Mouse (Mus musculus) gastrocnemius, postnatal 4 days (tissue): Measurements from ENCODE around the gene Naa15. TPM values are rescaled to one million over a fixed set of nuclear protein-coding genes. Genes with fewer than 3 reads are reported as not detected.

Experiments used
- DNase-seq, 2 experiments: peaks; one replicate each; pipeline ENCODE4 v3.0.0; 2021 to 2022; ENCODE audit warnings: low spot score in 2 of 2, mixed read lengths in 2 of 2
- long read RNA-seq, 2 experiments: library from polyadenylated mRNA; stranded (forward); transcript quantifications; one replicate each; pipeline ENCODE4 v2.0.0; 2021
- total RNA-seq, 2 experiments: library from RNA; stranded (reverse); gene quantifications; 2 replicates each; pipeline ENCODE4 v1.2.3; 2021

Gene Naa15
- total RNA-seq, result 10 to 100 TPM; 48.3 to 52.7 TPM
- long read RNA-seq, experiment 1, full-length matches to known transcripts, result 24 of 31 reads
- long read RNA-seq, experiment 1, partial matches to known transcripts, result 2 of 31 reads
- long read RNA-seq, experiment 1, other reads (novel, unspliced or antisense), result 5 of 31 reads
- long read RNA-seq, experiment 2, full-length matches to known transcripts, result 21 of 33 reads
- long read RNA-seq, experiment 2, partial matches to known transcripts, result 4 of 33 reads
- long read RNA-seq, experiment 2, other reads (novel, unspliced or antisense), result 8 of 33 reads

DNA sequence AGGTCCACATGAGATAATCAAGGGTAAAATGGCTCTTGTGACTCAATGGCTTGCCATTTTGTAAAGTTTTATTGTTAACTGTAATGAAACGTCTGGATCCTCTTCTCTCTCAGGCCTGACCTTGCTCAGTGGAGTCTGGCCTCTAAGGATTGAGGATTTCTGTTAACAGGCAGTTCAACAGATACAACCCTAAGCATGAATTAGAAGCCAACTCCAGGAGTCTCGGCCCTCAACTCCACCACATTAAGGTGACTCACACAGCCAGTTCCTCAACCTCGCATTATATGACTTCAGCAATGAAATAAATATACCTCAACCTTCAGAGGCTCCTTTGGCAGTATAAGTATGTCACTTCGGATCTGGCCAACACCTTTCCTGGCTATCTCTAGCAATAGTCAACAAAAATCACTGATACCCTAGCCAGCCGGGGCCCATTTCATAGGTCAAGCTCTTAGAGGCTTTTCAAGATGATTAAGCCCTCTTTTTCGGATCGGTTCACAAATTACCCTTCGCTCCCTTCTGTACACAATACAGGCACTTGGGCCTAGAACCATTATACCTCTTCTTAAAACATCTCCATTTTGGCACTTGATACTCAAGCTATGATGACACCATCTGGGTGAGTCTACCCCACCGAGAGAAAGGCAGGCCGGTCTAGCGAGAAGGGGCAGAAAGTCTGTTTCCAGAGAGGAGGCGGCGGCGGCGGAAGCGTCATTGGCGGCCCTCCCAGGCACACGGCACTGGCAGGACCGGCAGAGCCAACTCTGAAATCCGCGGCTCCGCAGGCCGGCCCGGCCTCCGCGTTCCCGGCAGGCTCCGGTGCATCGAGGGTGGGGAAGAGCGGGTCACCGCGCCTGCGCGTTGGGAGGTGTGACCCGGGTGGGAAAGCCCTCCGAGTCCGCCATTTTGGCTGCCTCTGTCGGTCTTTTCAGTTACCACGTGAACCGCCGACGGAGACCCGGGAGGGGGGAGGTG is at the start of gene Naa15:
Gene Naa15 (plus strand): TSS at position 51 of the 975 bp plus-strand sequence.
- DNase-seq, result peak; percentile 93 to 96

DNA sequence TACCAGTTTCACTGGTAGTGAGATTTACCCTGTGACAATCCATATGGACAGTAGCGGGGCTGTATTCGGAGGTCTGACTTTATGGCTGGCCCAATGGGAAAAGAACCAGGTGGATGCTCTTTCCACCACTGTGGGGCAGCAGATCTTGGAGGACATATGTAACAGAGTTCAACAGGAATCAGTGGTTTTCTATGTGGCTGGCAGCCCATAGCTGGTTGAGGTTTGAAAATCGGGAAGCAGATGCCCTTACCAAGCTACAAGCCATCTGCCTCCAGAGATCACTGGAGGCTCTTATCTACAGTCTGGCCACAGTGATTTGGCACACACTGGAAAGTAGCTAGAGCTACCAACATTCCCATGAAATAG is 49.4 kb upstream of the Naa15 start:
- no peak for DNase-seq

DNA sequence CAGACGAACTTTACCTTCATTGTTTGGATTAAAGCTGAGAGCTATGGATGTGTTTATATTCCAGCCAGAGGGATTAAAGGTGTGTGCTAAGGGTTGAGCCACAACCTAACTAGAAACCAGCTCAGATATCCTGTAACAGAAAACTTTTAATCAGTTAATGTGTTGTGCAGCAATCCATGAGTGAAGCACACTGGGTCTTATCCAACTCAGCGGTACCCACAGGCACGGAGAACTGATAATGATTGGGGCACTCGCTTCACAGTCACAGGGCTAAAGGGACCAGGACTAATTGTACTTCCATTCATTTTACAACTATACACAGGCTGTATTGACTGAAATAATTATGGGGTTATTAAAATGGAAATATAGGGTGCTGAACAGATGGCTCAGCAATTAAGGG is 48.0 kb upstream of the Naa15 start:
- DNase-seq, result no peak

DNA sequence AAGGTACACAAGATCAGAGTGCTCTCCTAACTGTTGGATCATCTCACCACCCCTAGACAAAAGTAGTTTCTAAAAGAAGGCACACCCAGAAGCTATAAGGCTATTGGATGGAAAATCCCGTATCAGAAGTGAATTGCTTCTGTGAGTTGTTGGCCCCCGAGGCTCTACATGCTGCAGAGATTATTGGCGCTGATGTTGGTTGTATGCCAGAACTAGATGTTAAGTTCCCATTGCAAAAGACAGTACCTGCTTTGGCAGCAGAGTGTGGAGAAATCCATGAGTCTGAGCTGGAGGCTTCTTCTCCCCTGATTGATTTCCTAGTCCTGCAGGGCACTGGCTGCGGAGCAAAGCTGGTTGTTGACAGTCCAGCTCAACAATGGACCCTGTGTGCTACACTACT is 46.9 kb upstream of the Naa15 start:
- no peak for DNase-seq

DNA sequence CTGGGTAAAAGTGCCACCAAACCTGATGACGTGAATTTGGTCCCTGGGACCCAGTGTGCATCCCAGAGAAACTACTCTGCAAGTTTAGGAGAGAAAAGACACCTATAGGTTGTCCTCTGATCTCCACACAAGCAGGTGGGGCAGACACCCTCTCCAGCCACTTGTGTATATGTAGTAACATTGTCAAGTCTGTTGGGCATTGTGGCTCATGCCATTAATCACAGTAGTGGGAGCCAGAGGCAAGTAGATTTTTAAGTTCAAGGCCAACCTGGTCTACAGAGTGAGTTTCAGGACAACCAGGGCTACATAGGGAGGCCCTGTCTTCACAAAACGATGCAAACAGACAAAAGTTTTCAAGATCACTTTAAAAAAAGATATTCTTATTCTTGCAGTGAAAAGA is 43.1 kb upstream of the Naa15 start:
- DNase-seq, result no peak

DNA sequence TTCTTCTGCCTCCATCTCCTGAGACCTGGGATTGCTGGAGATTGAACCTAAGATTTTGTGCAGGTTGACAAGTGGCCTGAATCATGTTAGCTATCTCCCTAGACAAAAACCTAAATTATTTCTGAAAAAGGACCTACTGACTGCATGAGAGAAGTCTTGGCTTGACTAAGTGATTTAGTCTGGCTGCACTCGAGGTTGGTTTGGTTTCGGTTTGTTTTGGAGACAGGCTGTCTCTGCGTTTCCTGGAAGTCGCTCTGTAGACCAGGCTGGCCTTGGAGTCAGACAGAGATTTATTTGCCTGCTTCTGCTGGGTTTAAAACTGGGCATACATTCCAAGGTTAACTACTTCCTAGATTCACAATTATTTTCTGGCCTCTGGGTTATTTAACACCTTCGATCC is 42.1 kb upstream of the Naa15 start:
- no peak for DNase-seq

DNA sequence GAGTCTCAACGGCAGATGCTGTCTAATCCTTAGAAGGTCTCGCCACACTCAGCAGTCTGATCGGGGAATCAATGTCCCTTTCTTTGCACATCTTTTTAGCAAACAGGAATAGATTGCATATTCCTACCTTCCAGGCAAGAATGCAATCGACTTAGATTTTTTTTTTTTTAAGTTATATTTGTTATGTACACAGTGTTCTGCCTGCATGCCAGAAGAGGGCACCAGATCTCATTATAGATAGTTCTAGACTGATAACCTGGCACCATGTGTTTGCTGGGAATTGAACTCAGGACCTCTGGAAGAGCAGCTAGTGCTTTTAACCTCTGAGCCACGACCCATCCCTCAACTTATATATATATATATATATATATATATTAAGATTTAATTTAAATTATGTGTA is 41.4 kb upstream of the Naa15 start:
- no peak for DNase-seq

DNA sequence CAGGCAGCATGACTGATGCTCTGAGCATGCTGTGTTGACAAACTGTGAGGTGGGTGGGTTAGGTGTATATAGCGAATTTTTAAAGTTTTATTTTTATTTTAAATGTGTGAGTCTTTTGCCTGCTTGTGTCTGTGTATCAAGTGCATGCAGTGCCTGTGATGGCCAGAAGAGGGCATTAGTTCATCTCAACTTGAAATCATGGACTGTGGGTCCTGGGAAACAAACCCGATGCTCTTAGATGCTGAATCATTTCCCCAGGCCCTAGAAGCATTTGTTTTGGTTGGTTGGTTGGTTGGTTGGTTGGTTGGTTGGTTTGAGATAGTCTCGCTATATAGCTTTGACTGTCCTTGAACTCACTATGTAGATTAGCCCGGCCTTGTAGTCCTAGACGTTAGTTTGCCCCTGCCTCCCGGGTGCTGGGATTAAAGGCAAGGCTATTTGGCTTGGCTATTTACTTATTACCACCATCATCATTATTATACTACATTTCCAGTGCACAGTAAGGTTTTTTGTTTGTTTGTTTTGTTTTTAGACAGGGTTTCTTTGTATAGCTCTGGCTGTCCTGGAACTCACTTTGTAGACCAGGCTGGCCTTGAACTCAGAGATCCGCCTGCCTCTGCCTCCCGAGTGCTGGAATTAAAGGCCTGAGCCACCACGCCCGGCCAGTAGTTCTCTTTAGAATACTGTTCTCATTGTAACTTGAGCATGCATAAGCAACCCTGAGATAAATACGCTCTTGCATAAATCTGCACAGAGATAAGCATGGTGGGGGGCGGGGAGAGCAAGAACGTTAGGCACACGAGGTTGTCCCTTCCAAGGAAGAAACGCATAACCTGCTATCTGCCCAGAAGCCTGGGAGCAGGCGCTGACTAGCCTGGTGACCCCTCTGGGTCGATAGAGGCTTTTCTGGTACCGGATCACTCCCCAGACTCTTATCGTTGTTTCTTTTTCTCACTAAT is 39.4 kb upstream of the Naa15 start:
- peak in 1 of 2 experiments; percentile 61 for DNase-seq

DNA sequence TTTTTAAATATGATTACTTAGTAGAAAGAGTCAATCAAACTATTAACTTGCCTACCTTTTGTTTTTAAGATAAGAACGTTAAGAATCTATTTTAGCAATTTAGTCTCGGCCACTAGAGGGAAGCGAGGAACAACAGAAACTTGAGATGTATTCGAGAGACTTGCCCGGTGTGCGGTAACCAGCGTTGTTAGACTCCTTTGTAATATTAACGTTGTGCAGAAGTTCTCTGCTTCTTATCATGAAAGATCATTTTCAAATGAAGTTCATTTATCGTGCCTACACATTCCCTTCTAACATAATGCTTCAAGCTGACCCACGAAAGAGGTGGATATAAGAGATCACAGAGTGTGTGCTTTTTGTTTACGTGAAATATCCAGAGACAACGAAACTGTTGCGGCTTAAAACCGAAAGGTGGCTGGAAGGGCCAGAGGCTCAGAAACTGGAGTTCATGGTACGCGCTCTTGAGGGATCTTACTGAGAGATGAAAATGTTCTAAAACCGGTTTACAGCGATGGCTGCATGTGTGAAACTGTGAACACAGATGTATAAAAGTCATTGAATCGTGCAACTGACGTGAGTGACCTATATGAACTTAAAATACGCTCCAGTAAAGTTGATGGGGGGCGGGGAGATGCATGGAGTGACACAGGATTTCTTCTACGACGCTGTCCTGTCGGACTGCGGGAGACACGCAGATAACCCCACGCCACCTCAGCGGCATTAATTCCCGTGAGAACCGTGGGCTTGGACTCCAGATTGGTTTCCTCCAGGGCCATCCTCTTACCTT is 36.9 kb upstream of the Naa15 start:
- no peak for DNase-seq

DNA sequence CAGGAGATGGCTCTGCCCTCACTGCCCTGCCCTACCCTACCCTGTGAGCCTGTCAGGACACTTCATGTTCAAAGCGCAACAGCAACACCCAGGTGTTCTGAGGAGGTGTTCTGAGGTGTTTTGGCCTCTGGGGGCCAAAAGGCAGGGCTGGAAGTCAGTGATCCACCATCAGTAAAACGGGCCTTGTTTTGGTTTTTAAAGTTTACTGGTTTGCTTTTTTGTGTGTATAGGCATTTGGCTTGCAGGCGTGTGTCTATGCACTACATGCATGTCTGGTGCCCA is 36.3 kb upstream of the Naa15 start:
- no peak for DNase-seq

DNA sequence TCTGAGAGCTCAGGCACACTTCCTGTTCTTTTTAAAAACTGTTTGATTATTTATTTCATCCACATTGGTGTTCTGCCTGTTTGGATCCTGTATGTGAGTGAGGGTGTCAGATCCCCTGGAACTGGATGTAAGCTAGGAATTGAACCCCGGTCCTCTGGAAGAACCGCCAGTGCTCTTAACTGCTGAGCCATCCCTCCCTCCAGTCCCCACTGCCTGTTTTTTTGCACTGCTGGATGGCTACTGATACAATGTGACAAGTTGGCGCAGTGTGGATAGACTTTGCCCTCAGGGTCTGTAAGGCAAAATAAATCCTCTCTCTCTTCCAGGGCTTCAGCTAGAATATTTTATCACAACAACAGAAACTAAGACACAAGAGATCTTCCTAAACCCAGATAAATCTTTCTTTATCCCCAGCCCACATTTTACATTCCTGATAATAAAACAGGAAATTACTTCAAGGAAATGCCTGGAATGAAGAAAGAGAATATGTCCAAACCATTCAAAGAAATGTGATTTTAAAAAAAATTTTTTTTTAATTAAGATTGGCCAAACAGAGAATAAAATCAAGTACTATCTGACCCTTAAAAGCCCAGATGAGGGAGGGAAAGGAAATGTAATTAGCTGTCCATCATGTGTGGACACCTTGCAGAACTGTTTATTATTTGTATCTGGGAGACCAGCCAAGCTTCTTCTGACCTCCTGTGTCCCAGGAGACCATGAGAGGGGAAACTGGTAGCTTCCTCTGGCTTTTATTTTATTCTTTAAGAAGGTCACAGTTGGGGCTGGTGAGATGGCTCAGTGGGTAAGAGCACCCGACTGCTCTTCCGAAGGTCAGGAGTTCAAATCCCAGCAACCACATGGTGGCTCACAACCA is 34.9 kb upstream of the Naa15 start:
- no peak for DNase-seq

DNA sequence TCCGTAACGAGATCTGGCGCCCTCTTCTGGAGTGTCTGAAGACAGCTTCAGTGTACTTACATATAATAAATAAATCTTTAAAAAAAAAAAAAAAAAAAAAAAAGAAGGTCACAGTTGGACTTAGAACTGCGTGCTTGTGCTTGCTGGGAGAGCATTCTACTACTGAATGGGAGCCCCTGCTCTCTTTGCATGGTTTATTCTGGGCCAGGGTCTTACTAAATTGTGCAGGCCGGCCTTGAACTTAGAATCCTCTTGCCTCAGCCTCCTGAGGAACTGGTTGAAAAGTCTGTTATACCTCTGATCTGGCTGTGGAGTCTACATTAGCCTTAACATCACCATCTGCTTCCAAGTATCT is 34.3 kb upstream of the Naa15 start:
- no peak for DNase-seq

DNA sequence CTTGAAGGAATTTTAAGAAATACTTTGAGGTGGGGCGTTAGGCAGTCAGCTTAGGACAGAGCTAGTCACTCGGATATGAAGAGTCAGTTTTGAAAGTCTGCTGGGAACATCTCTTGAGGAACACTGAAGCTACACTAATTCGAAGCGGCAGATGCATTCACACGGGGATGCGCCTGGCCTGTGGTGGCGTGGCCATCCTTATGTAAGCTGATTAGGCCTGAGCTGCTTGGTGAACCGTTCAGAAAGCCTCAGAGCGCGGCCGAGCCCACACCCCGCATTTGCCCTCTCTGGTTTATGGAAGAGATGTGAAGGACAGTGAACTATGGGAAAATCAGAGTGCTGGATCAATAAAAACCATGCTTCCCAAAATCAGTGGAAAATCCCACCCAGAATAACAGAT is 31.5 kb upstream of the Naa15 start:
- no peak for DNase-seq

DNA sequence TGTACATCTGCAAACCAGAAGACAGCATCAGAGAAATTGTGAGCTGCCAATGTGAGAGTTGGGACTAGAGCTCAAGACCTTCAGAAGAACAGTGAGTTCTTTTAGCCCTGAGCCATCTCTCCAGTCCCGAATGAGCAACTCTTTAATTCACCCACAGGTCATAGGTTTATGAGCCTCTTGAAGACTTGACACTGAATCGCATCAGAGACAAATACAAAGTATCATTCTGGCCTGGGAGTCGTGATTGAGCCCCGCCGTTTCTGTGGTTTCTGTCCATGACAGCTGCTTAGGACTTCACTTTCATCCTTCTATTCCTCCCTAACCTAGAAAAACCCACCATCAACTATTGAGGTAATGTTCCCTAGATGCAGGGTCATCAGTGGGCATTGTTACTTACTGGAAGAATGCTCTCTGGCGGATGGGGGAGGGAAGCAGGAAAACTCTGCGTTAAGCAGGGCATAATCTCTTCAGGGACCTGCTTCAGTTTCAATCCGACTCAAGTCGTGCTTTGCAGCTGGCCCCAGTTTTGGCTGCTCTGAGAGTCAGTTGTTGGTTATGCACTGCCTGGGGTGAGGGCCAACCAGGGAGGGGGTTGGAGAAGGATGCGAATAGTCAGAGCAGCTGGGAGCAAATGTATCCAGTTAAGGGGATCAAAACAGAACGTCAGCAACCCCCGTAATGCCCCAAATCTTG is 28.4 kb upstream of the Naa15 start:
- DNase-seq, result peak in 1 of 2 experiments; percentile 61

DNA sequence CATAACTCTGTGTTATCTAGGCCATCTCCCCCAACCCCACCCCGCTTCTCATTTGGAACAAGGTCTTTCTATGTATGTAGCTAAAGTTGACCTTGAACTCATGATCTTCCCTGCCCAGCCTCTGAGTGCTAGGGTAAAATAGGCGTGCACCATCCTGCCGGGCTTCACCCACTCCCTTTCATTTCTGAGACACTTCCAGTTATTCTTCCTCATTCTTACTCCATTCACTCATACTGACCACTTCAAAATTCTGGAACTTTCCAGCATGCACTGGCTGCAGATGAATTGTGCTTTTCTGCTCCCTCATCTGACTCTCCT is 27.9 kb upstream of the Naa15 start:
- DNase-seq, result no peak

DNA sequence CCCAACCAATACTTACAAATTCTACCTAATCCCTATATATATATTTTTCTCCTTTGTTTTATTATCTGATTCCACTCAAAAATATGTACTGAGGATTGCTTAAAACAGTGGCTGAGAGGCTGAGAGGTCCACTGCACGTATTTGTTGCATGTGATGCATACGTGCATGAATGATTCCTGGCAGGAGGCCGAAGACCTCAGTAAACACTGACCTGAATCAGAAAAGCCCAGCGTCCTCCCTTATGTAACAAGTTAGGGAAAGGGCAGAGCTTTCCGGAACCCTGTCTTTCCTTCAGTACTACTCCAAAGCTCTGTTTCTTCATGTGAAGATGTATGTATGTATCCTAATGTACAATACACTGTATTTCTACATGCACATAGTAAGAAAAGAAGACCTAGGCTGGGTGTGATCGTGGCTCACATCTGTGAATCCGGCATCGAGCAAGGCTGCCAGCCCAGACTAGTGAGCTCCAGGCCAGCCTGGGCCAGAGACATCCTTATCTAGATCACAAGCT is 27.0 kb upstream of the Naa15 start:
- no peak for DNase-seq

DNA sequence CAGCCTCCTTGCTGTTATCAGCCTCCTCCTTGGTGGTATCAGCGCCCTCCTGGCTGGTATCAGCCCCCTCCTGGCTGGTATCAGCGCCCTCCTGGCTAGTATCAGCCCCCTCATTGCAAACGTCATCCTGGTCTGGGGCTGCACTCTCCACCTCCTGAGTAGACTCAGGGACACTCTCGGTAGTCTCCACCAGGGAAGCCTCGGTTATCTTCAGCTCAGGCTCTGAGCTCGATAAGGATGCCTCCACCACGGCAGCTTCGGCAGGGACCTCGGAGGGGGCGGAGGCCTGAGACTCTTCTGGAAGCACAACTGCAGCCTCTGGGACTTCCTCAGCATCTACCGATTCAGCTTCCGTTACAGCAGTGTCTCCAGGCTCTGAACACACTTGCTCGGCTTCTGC is 26.0 kb upstream of the Naa15 start:
- no peak for DNase-seq

DNA sequence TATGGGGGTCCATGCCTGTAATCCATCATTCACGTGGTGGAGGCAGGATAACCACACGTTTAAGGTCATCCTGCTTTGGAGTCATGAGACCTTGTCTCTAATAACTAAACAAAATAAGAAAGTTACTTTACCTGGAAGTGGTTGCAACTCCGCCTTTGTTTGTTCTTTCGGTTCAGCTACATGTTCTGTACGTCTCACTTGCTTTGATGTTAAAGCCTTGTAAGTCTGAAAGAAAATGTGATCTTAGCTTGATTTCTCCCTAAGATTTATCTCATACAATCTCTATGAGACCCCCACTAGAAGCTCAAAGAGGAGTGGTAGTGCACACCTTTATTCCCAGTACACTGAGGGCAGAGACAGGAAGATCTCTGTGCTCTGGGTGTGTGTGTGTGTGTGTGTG is 23.9 kb upstream of the Naa15 start:
- DNase-seq, result no peak

DNA sequence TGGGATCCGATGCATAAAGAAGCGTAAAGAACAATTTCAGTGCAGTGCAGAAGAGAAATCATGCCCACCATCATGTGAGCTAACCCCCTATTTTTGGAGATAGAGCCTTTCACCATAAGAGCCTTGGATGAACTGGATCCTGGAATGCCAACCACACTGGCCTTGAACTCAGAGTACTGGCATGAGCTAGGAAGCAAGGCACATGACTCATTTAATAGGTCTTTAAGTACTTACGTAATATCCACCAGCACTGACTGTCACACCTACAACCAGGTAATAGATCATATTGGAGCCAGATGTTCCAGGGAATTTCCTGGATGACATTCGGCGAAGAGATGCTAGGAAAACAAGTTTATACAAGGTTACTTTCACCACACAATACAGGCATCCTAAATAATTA is 23.4 kb upstream of the Naa15 start:
- no peak for DNase-seq
